Mouse (Mus musculus): ENCODE measurements at regions not wholly inside any gene's neighbourhood (a gene's known extent, or its start where the extent isn't known, plus 50 kb on each side); places are given as distances from the start of the nearest gene placed in this dataset.
A peak's percentile ranks its signal among the peaks of the same experiment; 100 is the strongest.
"Not testable (repeated sequence)": the region's sequence is repeated elsewhere in the genome, so short reads cannot be mapped to it uniquely, and the experiment has no call there.

GRCm38 (mm10) chr5:16937840-16938239 lies 146.2 kb downstream of the Gm28710 start:
- Histone ChIP-seq H3K27ac (no peak overlapping the region), H3K9me3 (peaks cover 5% of the 10 kb centered on the region; the same call in 1 of the 2 replicates), H3K27me3 (no peaks in the 10 kb centered on the region), H3K4me1 (no peaks in the 10 kb centered on the region), H3K4me3 (no peak overlapping the region), H3K36me3 (no peaks in the 10 kb centered on the region), H3K4me2 (replicated peaks) (no peak overlapping the region), H3K9ac (no peak overlapping the region)
- ATAC-seq (ENCODE audit: low FRiP score, low read depth) = no peak
- 54% methylated on average over 1 of the region's 1 CpGs for WGBS

- Histone ChIP-seq H3K9ac (no peak overlapping the region), H3K4me3 (no peak overlapping the region), H3K27me3 (no peaks in the 10 kb centered on the region), H3K9me3 (no peaks in the 10 kb centered on the region), H3K27ac (no peak overlapping the region), H3K4me1 (no peaks in the 10 kb centered on the region), H3K36me3 (no peaks in the 10 kb centered on the region), H3K4me2 (replicated peaks) (no peak overlapping the region)
- ATAC-seq (ENCODE audit: low FRiP score, low read depth) = peak; percentile 28; the same call in 1 of the 2 replicates
- WGBS = 28% methylated on average over 1 of the region's 1 CpGs
Measured at GRCm38 (mm10) chr5:16947430-16947829, 155.8 kb downstream of the Gm28710 start.

GRCm38 (mm10) chr5:16967735-16968134 lies 176.1 kb downstream of the Gm28710 start:
- H3K36me3 ChIP-seq = no peaks in the 10 kb centered on the region
- no peak overlapping the region for H3K27ac ChIP-seq
- H3K4me1 ChIP-seq = no peaks in the 10 kb centered on the region
- H3K27me3 ChIP-seq = no peaks in the 10 kb centered on the region
- no peak overlapping the region for H3K9ac ChIP-seq
- no peak overlapping the region for H3K4me3 ChIP-seq
- 76% methylated on average over 4 of the region's 4 CpGs for WGBS
- no peak overlapping the region for H3K4me2 ChIP-seq (replicated peaks)
- no peak for ATAC-seq (ENCODE audit: low FRiP score, low read depth)
- no peaks in the 10 kb centered on the region for H3K9me3 ChIP-seq

- H3K9me3 ChIP-seq = not testable (repeated sequence)
Measured at GRCm38 (mm10) chr5:16968817-16969216, 177.2 kb downstream of the Gm28710 start.

GRCm38 (mm10) chr5:16973206-16973896 lies 181.7 kb downstream of the Gm28710 start:
- Histone ChIP-seq H3K27ac (no peak overlapping the region), H3K4me3 (no peak overlapping the region), H3K36me3 (no peaks in the 10 kb centered on the region), H3K4me2 (replicated peaks) (no peak overlapping the region), H3K9me3 (no peaks in the 10 kb centered on the region), H3K9ac (no peak overlapping the region), H3K4me1 (no peaks in the 10 kb centered on the region; the same call in 1 of the 2 replicates), H3K27me3 (no peaks in the 10 kb centered on the region)
- WGBS = 61% methylated on average over 1 of the region's 1 CpGs
- ATAC-seq (ENCODE audit: low FRiP score, low read depth) = no peak

More at GRCm38 (mm10) chr5:16968817-16969216, 177.2 kb downstream of the Gm28710 start:
- not testable (repeated sequence) for H3K36me3 ChIP-seq; H3K4me3 ChIP-seq; H3K9ac ChIP-seq; H3K27me3 ChIP-seq; H3K27ac ChIP-seq; ATAC-seq (ENCODE audit: low FRiP score, low read depth); H3K4me2 ChIP-seq (replicated peaks); H3K4me1 ChIP-seq
- 64% methylated on average over 1 of the region's 1 CpGs for WGBS

GRCm38 (mm10) chr5:16976006-16976405 lies 184.4 kb downstream of the Gm28710 start:
- H3K9me3 ChIP-seq = no peaks in the 10 kb centered on the region
- H3K36me3 ChIP-seq = no peaks in the 10 kb centered on the region
- H3K27ac ChIP-seq = no peak overlapping the region
- H3K9ac ChIP-seq = no peak overlapping the region
- no peak overlapping the region for H3K4me3 ChIP-seq
- 94% methylated on average over 2 of the region's 2 CpGs for WGBS
- H3K4me1 ChIP-seq = no peaks in the 10 kb centered on the region; the same call in 1 of the 2 replicates
- H3K27me3 ChIP-seq = no peaks in the 10 kb centered on the region
- H3K4me2 ChIP-seq (replicated peaks) = no peak overlapping the region
- ATAC-seq (ENCODE audit: low FRiP score, low read depth) = no peak

GRCm38 (mm10) chr5:16984877-16985276 lies 193.3 kb downstream of the Gm28710 start:
- H3K9ac ChIP-seq = no peak overlapping the region
- H3K27me3 ChIP-seq = no peaks in the 10 kb centered on the region
- H3K36me3 ChIP-seq = no peaks in the 10 kb centered on the region
- H3K4me3 ChIP-seq = no peak overlapping the region
- no peaks in the 10 kb centered on the region for H3K9me3 ChIP-seq
- WGBS = 63% methylated on average over 2 of the region's 2 CpGs
- no peak overlapping the region for H3K4me2 ChIP-seq (replicated peaks)
- H3K4me1 ChIP-seq = no peaks in the 10 kb centered on the region; the same call in 1 of the 2 replicates
- no peak for ATAC-seq (ENCODE audit: low FRiP score, low read depth)
- no peak overlapping the region for H3K27ac ChIP-seq

- Histone ChIP-seq H3K27me3 (no peaks in the 10 kb centered on the region), H3K36me3 (no peaks in the 10 kb centered on the region), H3K9ac (no peak overlapping the region), H3K4me3 (no peak overlapping the region), H3K27ac (no peak overlapping the region), H3K4me2 (replicated peaks) (no peak overlapping the region), H3K4me1 (no peaks in the 10 kb centered on the region), H3K9me3 (no peaks in the 10 kb centered on the region)
- no peak for ATAC-seq (ENCODE audit: low FRiP score, low read depth)
- WGBS = 17% methylated on average over 1 of the region's 1 CpGs
Measured at GRCm38 (mm10) chr5:16991518-16991917, 199.9 kb downstream of the Gm28710 start.

- 40% methylated on average over 2 of the region's 2 CpGs for whole genome bisulfite sequencing
- Histone ChIP-seq H3K36me3 (no peaks in the 10 kb centered on the region), H3K9ac (no peak overlapping the region), H3K4me3 (no peak overlapping the region), H3K27me3 (no peaks in the 10 kb centered on the region; the same call in 1 of the 2 replicates), H3K9me3 (no peaks in the 10 kb centered on the region), H3K4me1 (no peaks in the 10 kb centered on the region), H3K4me2 (replicated peaks) (no peak overlapping the region), H3K27ac (no peak overlapping the region)
- no peak for ATAC-seq (ENCODE audit: low FRiP score, low read depth)
Measured at GRCm38 (mm10) chr5:16999183-16999582, 207.6 kb downstream of the Gm28710 start.

GRCm38 (mm10) chr5:17006807-17007522 lies 215.4 kb downstream of the Gm28710 start:
- no peak overlapping the region for H3K4me3 ChIP-seq
- H3K9ac ChIP-seq = no peak overlapping the region
- H3K4me1 ChIP-seq = no peaks in the 10 kb centered on the region
- no peaks in the 10 kb centered on the region for H3K9me3 ChIP-seq
- ATAC-seq (ENCODE audit: low FRiP score, low read depth) = no peak
- no peaks in the 10 kb centered on the region for H3K36me3 ChIP-seq
- H3K27ac ChIP-seq = no peak overlapping the region
- H3K27me3 ChIP-seq = no peaks in the 10 kb centered on the region; the same call in 1 of the 2 replicates
- WGBS = 45% methylated on average over 3 of the region's 3 CpGs
- H3K4me2 ChIP-seq (replicated peaks) = no peak overlapping the region

GRCm38 (mm10) chr5:17021636-17022035 lies 230.0 kb downstream of the Gm28710 start:
- Histone ChIP-seq H3K4me1 (no peaks in the 10 kb centered on the region), H3K9me3 (no peaks in the 10 kb centered on the region), H3K27me3 (no peaks in the 10 kb centered on the region), H3K4me2 (replicated peaks) (no peak overlapping the region), H3K27ac (no peak overlapping the region), H3K9ac (no peak overlapping the region), H3K4me3 (no peak overlapping the region), H3K36me3 (no peaks in the 10 kb centered on the region)
- no peak for ATAC-seq (ENCODE audit: low FRiP score, low read depth)

GRCm38 (mm10) chr5:17053935-17054334 lies 262.3 kb downstream of the Gm28710 start:
- 26% methylated on average over 2 of the region's 2 CpGs for WGBS
- no peak for ATAC-seq (ENCODE audit: low FRiP score, low read depth)
- Histone ChIP-seq H3K4me1 (no peaks in the 10 kb centered on the region), H3K36me3 (no peaks in the 10 kb centered on the region), H3K27me3 (no peaks in the 10 kb centered on the region), H3K9ac (no peak overlapping the region), H3K4me3 (no peak overlapping the region), H3K4me2 (replicated peaks) (no peak overlapping the region), H3K27ac (no peak overlapping the region), H3K9me3 (no peaks in the 10 kb centered on the region)
